Mouse (Mus musculus) heart, embryonic 11.5 days (tissue): ENCODE measurements around the gene Trim47. TPM values are rescaled to one million over a fixed set of nuclear protein-coding genes. Genes with fewer than 3 reads are reported as not detected.

Experiments
- ATAC-seq: fragments of 200-750 bp; cut with Nextera tagmentation; replicated peaks from 2 replicates; pipeline ENCODE4 v1.8.0; 2017; ENCODE audit warnings: moderate library complexity; ENCODE audit not compliant: insufficient number of reproducible peaks, low FRiP score, low TSS enrichment
- H3K27ac ChIP-seq: fragments of 300-500 bp; sonication (generic); 2 replicates; pipeline ENCODE4 v1.5.1; 2014; ENCODE audit warnings: mild to moderate bottlenecking, low read depth, low read length
- H3K27me3 ChIP-seq: fragments of 300-500 bp; sonication (generic); 2 replicates; pipeline ENCODE4 v1.6.1; 2014; ENCODE audit warnings: mild to moderate bottlenecking, low read length, mixed read lengths; ENCODE audit not compliant: control insufficient read depth, insufficient read depth
- H3K36me3 ChIP-seq: fragments of 300-500 bp; sonication (generic); 2 replicates; pipeline ENCODE4 v1.6.1; 2014; ENCODE audit warnings: mild to moderate bottlenecking, low read length, moderate library complexity, mixed read lengths; ENCODE audit not compliant: control insufficient read depth, insufficient read depth
- H3K4me1 ChIP-seq: fragments of 300-500 bp; sonication (generic); 2 replicates; pipeline ENCODE4 v1.6.1; 2014; ENCODE audit warnings: low read length; ENCODE audit not compliant: control insufficient read depth, insufficient read depth
- H3K4me2 ChIP-seq: fragments of 300-500 bp; sonication (generic); 2 replicates; pipeline ENCODE4 v1.6.1; 2014; ENCODE audit warnings: mild to moderate bottlenecking, moderate library complexity
- H3K4me3 ChIP-seq: fragments of 300-500 bp; sonication (generic); 2 replicates; pipeline ENCODE4 v1.5.1; 2014; ENCODE audit warnings: low read depth, low read length
- H3K9ac ChIP-seq: fragments of 300-500 bp; sonication (generic); 2 replicates; pipeline ENCODE4 v1.6.1; 2014; ENCODE audit warnings: mild to moderate bottlenecking, low read depth, low read length, moderate library complexity
- H3K9me3 ChIP-seq: fragments of 300-500 bp; sonication (generic); replicated peaks from 2 replicates; pipeline ENCODE4 v1.6.1; 2016; ENCODE audit warnings: low read length; ENCODE audit not compliant: control insufficient read depth
- WGBS: fragments of 180-500 bp; shearing (Covaris S2); extraction: QIAGEN DNeasy Blood & Tissue Kit; methylation state at CpG from one replicate; pipeline ENCODE4 v1.1.7; 2014; ENCODE audit not compliant: insufficient replicate concordance; 5-methylcytosine and 5-hydroxymethylcytosine counted together
- polyA plus RNA-seq: library from polyadenylated mRNA; unstranded; fragments of >200 nt; fragmentation: Nextera tagmentation; extraction: Ambion mirVana; gene quantifications from 2 replicates; pipeline ENCODE4 v1.2.1, GENCODE M21; 2014

Trim47 gene
- polyA plus RNA-seq, 1 experiment from 2014 or later, result 38.3 TPM

DNA sequence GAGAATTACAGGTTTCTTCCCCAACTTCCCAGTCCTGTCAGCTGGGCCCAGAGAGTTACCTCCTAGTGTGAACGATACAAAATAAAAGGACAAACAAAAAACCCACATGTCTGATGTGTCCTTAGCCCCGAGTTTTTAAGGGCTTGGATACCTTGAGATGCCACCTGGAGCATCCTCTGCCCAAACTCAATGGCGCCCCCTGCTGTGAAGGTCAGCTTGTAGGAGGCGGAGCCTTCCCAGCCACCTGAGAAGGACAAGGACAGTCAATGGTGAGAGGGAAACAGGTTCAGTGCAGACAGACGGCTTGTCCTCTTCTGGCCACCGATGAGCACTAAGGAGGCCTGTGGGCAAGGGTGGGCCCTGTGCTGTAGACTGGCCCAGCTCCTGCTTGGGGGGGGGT is 45.9 kb downstream of the Trim47 start:
- no peaks in the 10 kb centered on the region for H3K27me3 ChIP-seq
- H3K27ac ChIP-seq, result no peak overlapping the region
- no peak overlapping the region for H3K9ac ChIP-seq
- 71% methylated on average over 6 of the region's 6 CpGs for WGBS
- peaks cover 30% of the 10 kb centered on the region for H3K36me3 ChIP-seq
- no peak for ATAC-seq
- H3K4me1 ChIP-seq, result peaks cover 37% of the 10 kb centered on the region
- no peaks in the 10 kb centered on the region for H3K9me3 ChIP-seq
- no peak overlapping the region for H3K4me3 ChIP-seq
- H3K4me2 ChIP-seq, result no peak overlapping the region

DNA sequence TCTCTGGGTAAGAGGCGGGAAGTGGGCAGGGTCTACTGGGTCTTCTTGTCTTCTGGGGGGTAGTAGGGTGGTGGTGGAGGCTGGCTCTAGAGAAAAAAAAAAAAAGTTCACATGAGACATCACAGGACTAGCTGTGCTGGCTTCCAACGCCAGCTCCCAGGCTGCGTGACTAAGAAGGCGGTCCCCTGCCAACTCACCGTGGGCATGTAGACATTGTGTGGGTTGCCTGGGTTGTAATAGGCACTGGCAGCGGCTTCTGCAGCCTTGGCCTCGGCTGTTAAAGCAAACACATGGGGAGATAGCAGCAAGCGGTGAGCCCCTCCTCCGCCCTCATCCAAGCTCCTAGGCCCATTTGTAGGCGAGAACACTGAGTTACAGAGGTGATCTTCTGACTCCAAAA is 47.5 kb downstream of the Trim47 start:
- Histone ChIP-seq H3K9ac (no peak overlapping the region), H3K27me3 (no peaks in the 10 kb centered on the region), H3K4me1 (peaks cover 36% of the 10 kb centered on the region), H3K9me3 (no peaks in the 10 kb centered on the region), H3K4me2 (no peak overlapping the region), H3K36me3 (peaks cover 30% of the 10 kb centered on the region), H3K4me3 (no peak overlapping the region), H3K27ac (no peak overlapping the region)
- 71% methylated on average over 10 of the region's 10 CpGs for WGBS
- no peak for ATAC-seq

- Histone ChIP-seq H3K27me3 (no peaks in the 10 kb centered on the region), H3K9me3 (no peaks in the 10 kb centered on the region), H3K4me1 (peaks cover 36% of the 10 kb centered on the region), H3K4me2 (peak overlapping the region; percentile 19; the same call in 1 of the 2 replicates), H3K27ac (peak overlapping the region; percentile 66), H3K36me3 (peaks cover 28% of the 10 kb centered on the region), H3K4me3 (no peak overlapping the region), H3K9ac (peak overlapping the region; percentile 39; the same call in 1 of the 2 replicates)
- ATAC-seq, result no peak
- 43% methylated on average over 10 of the region's 10 CpGs for whole genome bisulfite sequencing
Measured at GRCm38 (mm10) chr11:116078676-116079320, 48.2 kb downstream of the Trim47 start.

DNA sequence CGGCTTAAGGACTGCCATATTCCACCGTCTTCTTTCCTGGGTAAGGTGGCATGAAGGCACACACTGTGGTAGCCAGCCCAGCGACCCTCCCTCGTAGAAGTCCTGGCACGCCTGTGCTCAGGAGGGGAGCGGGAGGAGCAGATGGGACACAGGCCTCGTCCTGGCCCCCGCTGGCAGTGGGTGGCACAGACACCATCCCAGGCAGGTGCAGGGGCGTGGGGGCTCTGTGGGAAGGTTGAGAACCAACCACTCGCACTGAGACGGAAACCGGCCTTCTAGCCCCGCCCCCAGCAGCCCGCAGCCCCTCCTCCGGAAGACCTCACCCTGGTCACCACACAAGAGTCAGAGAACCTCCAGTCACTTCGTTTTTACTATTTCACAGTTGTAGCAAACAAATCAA is 48.8 kb downstream of the Trim47 start:
- Histone ChIP-seq H3K27ac (peak overlapping the region; percentile 85), H3K9ac (peak overlapping the region; percentile 39; the same call in 1 of the 2 replicates), H3K4me2 (peak overlapping the region; percentile 67), H3K36me3 (peaks cover 23% of the 10 kb centered on the region), H3K9me3 (no peaks in the 10 kb centered on the region), H3K27me3 (no peaks in the 10 kb centered on the region), H3K4me1 (peaks cover 36% of the 10 kb centered on the region), H3K4me3 (peak overlapping the region; percentile 16)
- WGBS, result 22% methylated on average over 16 of the region's 16 CpGs
- ATAC-seq, result no peak

DNA sequence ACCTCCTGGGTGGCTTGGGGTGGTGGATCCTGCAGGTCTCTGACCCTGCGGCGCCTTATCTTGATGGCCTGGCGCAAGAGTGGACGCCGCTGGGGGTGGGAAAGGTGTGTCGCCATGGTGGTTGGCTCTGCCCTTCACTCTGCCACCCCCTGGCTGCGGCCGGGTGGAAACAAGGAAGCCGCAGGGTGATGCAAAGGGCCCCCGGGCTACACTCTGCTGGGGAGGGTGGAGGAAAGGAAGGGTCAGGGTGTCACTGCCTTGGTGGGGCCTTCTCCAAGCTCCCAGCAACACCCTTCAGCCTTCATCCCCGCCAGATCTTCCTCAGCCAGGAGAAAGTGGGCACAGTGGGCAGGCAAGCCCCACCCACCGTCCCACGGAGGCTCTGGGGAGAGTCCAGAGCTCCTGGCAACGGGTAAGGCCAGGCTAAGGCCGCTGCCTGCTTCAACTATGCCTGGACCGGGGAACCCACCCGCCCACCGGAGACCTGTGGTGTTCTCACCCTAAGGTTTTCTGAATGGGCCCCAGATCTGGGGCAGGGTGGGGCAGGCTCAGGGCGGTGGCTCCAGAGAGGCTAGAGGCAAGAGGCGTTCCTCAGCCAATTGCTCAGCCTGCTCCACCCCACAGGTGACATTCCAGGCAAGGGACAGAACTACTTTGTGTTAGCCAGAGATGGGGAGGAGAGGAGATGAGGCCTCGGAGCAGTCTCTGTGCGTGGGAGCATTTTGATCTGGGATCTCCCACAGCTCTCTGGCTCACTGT is 49.4 kb downstream of the Trim47 start, which contains the start of gene Unc13d:
Unc13d (minus strand) TSS at position 516 of the 759 bp plus-strand sequence.
- Histone ChIP-seq H3K9me3 (no peaks in the 10 kb centered on the region), H3K27ac (peak within 1 kb of the TSS; percentile 85), H3K4me2 (peak within 1 kb of the TSS; percentile 67), H3K27me3 (no peaks in the 10 kb centered on the region), H3K4me3 (peak within 1 kb of the TSS; percentile 16), H3K4me1 (peaks cover 36% of the 10 kb centered on the region), H3K36me3 (peaks cover 20% of the 10 kb centered on the region), H3K9ac (peak within 1 kb of the TSS; percentile 65)
- ATAC-seq, result peak; percentile 58; the same call in 1 of the 2 replicates
- 64% methylated on average over 22 of the region's 22 CpGs for WGBS

- Histone ChIP-seq H3K4me3 (peak overlapping the region; percentile 3; the same call in 1 of the 2 replicates), H3K9me3 (no peaks in the 10 kb centered on the region), H3K27ac (peak overlapping the region; percentile 85), H3K9ac (peak overlapping the region; percentile 65), H3K4me1 (peaks cover 36% of the 10 kb centered on the region), H3K27me3 (no peaks in the 10 kb centered on the region), H3K36me3 (peaks cover 14% of the 10 kb centered on the region), H3K4me2 (peak overlapping the region; percentile 67)
- ATAC-seq, result 0 out of 2 replicates have a peak, but pooled peaks have one; percentile 19
- WGBS, result 42% methylated on average over 7 of the region's 7 CpGs
Measured at GRCm38 (mm10) chr11:116076836-116077235, 50.2 kb downstream of the Trim47 start.

- Histone ChIP-seq H3K9ac (0 out of 2 replicates have a peak overlapping the region, but pooled peaks have one; percentile 44), H3K27ac (peak overlapping the region; percentile 30; the same call in 1 of the 2 replicates), H3K4me2 (peak overlapping the region; percentile 67), H3K27me3 (no peaks in the 10 kb centered on the region), H3K9me3 (no peaks in the 10 kb centered on the region), H3K4me3 (peak overlapping the region; percentile 3; the same call in 1 of the 2 replicates), H3K4me1 (peaks cover 36% of the 10 kb centered on the region), H3K36me3 (peaks cover 14% of the 10 kb centered on the region)
- WGBS, result 43% methylated on average over 7 of the region's 7 CpGs
- no peak for ATAC-seq
Measured at GRCm38 (mm10) chr11:116076266-116076540, 50.8 kb downstream of the Trim47 start.

GRCm38 (mm10) chr11:116075539-116076265 is 51.3 kb downstream of the Trim47 start:
- 37% methylated on average over 20 of the region's 20 CpGs for WGBS
- Histone ChIP-seq H3K4me2 (peak overlapping the region; percentile 67), H3K9me3 (no peaks in the 10 kb centered on the region), H3K9ac (0 out of 2 replicates have a peak overlapping the region, but pooled peaks have one; percentile 44), H3K27ac (no peak overlapping the region), H3K4me3 (no peak overlapping the region), H3K27me3 (no peaks in the 10 kb centered on the region), H3K4me1 (peaks cover 36% of the 10 kb centered on the region), H3K36me3 (peaks cover 11% of the 10 kb centered on the region)
- ATAC-seq, result no peak
